Mouse (Mus musculus): ENCODE data around the gene Mlec. TPM values are rescaled to one million over a fixed set of nuclear protein-coding genes. Genes with fewer than 3 reads are reported as not detected.
"Not testable (repeated sequence)": the region's sequence is repeated elsewhere in the genome, so short reads cannot be mapped to it uniquely, and the experiment has no call there.

Gene Mlec
- total RNA-seq, 2 experiments from 2014 or later: 72.9 to 85.0 TPM

DNA sequence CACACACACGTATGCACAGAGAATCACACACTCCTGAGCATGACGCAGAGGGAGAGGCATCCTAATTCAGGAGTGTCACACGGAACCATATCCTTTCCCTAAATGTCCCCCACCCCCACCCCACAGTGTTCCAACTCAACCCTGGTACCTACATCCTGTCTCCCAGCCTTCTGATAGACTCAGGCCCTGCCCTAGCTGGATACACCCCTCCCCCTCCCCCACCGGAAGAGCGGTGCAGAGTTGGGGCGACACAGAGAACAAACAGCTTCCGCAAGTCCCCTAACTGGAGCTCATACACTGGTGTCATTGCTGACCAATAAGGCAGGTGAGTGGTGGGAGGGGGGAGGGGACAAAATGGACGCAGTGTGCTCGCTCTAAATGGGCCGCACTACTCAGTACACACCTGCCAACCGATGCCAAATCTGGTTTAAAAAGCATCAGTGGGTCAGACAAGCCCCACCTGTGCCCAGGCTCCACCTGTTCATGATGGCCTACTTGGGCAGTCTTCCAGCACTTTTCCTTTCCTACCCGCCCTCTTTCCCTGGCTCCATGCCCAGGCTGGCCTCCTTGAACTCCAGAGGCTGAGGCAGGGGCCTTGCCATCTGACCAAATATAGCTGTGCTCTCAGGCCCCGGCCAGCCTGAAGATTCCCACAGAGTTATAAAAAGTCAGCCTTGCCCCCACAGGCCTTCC lies 23.4 kb upstream of the Mlec start:
- no peak for DNase-seq
- intact Hi-C loops (cut with DNase I): loop anchor here (10.0 kb wide), 1 partner anchor 207 kb away; the partner anchor contains the start of gene Hnf1a

- no peak for DNase-seq
- intact Hi-C loops (cut with DNase I): no loop called here
Observed at GRCm38 (mm10) chr5:115179596-115179995, 21.6 kb upstream of the Mlec start.

GRCm38 (mm10) chr5:115177866-115178265 lies 19.9 kb upstream of the Mlec start:
- DNase-seq: no peak
- intact Hi-C loops (cut with DNase I): no loop called here

GRCm38 (mm10) chr5:115174554-115174953 lies 16.6 kb upstream of the Mlec start:
- intact Hi-C loops (cut with DNase I): no loop called here

GRCm38 (mm10) chr5:115170150-115170549 lies 12.2 kb upstream of the Mlec start:
- intact Hi-C loops (cut with DNase I): no loop called here
- no peak for DNase-seq

More at GRCm38 (mm10) chr5:115174554-115174953, 16.6 kb upstream of the Mlec start:
- DNase-seq: no peak

DNA sequence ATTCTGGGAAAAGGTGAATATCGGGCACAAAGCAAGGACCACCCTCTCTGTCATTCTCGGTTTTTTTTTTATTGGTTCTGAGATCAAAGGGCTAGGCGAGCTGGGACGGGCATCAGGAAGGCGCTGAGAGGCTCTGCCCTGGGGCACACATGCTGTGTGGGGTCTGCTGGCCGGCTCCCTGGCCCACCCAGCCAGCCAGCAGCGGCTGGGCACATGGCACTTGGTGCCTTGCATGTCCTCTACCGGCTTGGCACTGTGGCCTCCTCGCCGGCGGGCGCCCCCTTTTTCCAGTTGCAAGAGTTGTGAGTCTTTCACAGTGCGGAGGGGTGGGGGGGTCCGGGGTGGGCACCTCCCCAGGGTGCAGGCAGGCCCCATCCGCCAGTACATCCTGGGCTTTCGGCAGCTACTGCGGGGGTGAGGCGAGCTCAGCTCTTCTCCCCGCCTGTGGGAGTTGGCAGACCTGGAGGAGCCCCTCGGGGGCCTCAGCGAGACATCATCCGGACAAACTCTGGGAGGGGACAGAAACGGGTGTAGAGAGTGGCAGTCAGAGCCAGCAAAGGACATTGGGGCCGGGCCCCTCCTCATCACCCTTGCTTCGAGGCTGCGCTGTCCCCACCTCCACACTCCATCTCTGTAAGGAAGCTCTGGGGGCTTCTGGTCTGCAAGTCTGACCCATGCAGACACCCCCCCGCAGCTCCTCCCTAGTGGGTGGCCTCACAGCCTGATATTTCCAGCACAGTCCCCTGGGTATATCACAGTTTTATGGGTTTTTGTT lies 10.8 kb upstream of the Mlec start:
- no peak for DNase-seq
- intact Hi-C loops (cut with DNase I): no loop called here

DNA sequence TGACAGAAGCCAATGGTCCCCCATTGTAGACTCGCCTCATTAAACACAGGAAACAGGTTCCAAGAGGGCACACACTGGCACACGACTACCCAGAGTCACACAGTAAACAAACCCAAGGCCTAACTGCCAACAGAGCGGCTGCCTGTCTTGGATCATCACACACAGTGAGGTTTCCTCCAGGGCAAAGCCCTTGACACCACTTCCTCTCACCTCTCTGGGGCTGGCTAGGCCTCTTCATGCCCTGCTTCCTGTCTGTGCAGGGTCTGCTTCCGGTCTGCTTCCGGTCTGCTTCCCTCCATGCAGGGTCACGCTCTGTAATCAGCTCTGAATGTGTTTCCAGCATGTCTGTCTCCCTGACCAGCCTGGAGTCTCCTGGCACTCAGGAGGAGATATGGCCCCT lies 9.4 kb upstream of the Mlec start:
- intact Hi-C loops (cut with DNase I): no loop called here
- no peak for DNase-seq

GRCm38 (mm10) chr5:115166815-115167194 lies 8.8 kb upstream of the Mlec start:
- intact Hi-C loops (cut with DNase I): no loop called here
- no peak for DNase-seq

- DNase-seq: peak in 1 of 2 experiments; percentile 63
- intact Hi-C loops (cut with DNase I): no loop called here
Observed at GRCm38 (mm10) chr5:115165895-115166814, 8.2 kb upstream of the Mlec start.

DNA sequence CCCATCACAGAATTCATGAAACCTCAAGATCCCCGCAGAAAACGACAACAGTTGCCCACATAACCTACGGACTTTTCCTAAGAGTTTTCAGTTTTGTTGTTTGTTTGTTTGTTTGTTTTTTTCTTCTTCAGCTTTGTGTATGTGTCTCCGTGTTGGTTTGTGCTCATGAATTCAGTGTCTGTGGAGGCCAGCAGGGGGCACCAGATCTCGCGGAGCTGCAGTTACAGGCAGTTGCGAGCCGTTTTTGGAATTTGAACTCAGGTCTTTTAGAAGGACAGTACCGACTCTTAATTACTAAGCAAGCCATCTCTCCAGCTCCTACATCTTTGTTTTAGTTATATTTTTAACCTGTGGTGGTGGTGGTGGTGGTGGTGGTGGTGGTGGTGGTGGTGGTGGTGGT lies 7.4 kb upstream of the Mlec start:
- intact Hi-C loops (cut with DNase I): no loop called here
- no peak for DNase-seq

DNA sequence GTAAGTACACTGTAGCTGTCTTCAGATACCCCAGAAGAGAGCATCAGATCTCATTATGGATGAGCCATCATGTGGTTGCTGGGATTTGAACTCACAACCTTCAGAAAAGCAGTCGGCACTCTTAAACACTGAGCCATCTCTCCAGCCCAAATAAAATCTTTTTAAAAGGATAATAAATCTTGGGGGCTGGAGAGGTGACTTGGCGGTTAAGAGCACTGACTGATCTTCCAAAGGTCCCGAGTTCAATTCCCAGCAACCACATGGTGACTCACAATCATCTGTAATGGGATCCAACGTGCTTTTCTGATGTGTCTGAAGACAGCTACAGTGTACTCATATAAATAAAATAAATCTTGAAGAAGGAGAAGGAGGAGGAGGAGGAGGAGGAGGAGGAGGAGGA lies 6.5 kb upstream of the Mlec start:
- not testable (repeated sequence) for DNase-seq
- intact Hi-C loops (cut with DNase I): loop anchor here (5.0 kb wide), 1 partner anchor 187 kb away; no protein-coding TSS in a partner anchor

DNA sequence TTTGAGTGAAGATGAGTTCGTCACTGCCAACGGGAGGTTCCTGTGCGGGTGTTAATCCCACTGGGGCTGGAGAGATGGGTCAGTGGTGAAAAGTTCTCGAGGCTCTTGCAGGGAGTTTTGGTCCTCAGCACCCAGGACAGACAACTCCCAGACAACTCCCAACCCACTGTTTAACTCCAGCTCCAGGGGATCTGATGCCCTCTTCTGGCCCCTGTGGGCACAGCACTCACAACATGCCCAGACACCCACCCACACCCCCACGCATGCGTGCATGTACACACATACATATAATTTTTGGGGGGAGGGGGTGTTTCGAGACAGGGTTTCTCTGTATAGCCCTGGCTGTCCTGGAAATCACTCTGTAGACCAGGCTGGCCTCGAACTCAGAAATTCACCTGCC lies 5.6 kb upstream of the Mlec start:
- intact Hi-C loops (cut with DNase I): loop anchor here (2.0 to 5.0 kb wide), 2 partner anchors 39 to 186 kb away; no protein-coding TSS in a partner anchor
- peak; percentile 56 to 74 for DNase-seq

- intact Hi-C loops (cut with DNase I): loop anchor here (2.0 to 5.0 kb wide), 3 partner anchors 25 to 185 kb away; no protein-coding TSS in a partner anchor
- not testable (repeated sequence) for DNase-seq
Observed at GRCm38 (mm10) chr5:115161940-115162279, 3.9 kb upstream of the Mlec start.

GRCm38 (mm10) chr5:115161064-115161939 lies 3.3 kb upstream of the Mlec start:
- intact Hi-C loops (cut with DNase I): loop anchor here (2.0 to 5.0 kb wide), 2 partner anchors 25 to 184 kb away; no protein-coding TSS in a partner anchor
- peak; percentile 58 to 64 for DNase-seq

DNA sequence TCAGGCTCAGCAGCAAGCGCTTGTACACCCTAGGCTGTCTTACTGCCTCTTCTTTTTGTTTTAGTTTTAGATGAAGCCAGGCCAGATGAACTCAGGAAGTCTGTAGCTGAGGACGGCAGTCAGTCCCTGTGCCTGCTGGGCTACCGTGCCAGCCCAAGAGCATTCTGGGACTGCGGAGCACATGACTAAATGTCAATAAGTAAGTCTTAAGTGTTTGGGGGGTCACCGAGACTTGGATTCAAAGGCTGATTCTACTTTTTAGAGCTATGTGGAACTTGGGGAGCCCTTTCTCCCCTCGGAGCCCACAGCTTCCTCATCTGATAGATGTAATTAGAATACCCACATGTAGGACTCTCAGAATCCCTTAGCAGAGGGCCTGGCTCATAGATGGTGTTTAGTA lies 2.7 kb upstream of the Mlec start:
- DNase-seq: no peak
- intact Hi-C loops (cut with DNase I): loop anchor here (2.0 to 5.0 kb wide), 2 partner anchors 26 to 183 kb away; no protein-coding TSS in a partner anchor

GRCm38 (mm10) chr5:115159165-115159564 lies 1.2 kb upstream of the Mlec start:
- no peak for DNase-seq

GRCm38 (mm10) chr5:115156933-115157589 lies 918 bp downstream of the Mlec start:
- intact Hi-C loops (cut with DNase I): loop anchor here (2.0 kb wide), 1 partner anchor 24 kb away; no protein-coding TSS in a partner anchor
- peak in 1 of 2 experiments; percentile 51 for DNase-seq

More at GRCm38 (mm10) chr5:115159165-115159564, 1.2 kb upstream of the Mlec start:
- intact Hi-C loops (cut with DNase I): no loop called here

- DNase-seq: no peak
- intact Hi-C loops (cut with DNase I): loop anchor here (2.0 kb wide), 1 partner anchor 24 kb away; no protein-coding TSS in a partner anchor
Observed at GRCm38 (mm10) chr5:115156401-115156800, 1.6 kb downstream of the Mlec start.

DNA sequence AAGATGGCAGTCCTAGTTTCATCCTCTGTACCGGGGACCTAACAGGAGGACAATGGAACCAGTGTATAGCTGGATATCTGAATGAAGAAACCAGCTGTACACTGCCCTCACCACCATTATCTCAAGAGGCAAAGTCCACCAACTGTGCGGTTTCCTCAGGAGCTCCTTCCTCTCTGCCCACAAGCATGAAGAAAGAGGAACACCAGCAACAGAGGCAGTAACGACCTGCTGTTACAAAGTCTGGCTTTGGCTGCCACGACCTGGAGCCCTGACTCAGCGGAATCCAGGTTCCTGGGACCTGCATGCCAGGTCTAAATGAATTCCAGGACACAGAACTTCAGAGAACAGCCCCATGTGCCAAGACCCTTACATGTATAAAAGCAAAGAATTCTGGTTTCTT lies 2.1 kb downstream of the Mlec start:
- intact Hi-C loops (cut with DNase I): loop anchor here (2.0 kb wide), 1 partner anchor 23 kb away; no protein-coding TSS in a partner anchor
- no peak for DNase-seq

All from heart, postnatal 10 days (tissue).